Mouse (Mus musculus) C2C12 (cell line): ENCODE results near the gene Gm11027.

ENCODE experiments used
- CTCF ChIP-seq: IDR thresholded peaks from one replicate; pipeline ENCODE4 v1.5.1; 2011; ENCODE audit not compliant: control insufficient read depth, insufficient read depth, insufficient read length
- FOSL1 ChIP-seq: IDR thresholded peaks from one replicate; pipeline ENCODE4 v1.8.0; 2011; ENCODE audit warnings: mild to moderate bottlenecking, low read length; ENCODE audit not compliant: poor library complexity, insufficient read depth, severe bottlenecking
- USF1 ChIP-seq: IDR thresholded peaks from one replicate; pipeline ENCODE4 v1.6.1; 2011; ENCODE audit warnings: low read depth, mild to moderate bottlenecking, control low read depth, moderate library complexity

GRCm38 (mm10) chr12:116235356-116235755, 39.8 kb upstream of the Gm11027 start:
- TF ChIP-seq USF1, result no peak
- TF ChIP-seq CTCF, result no peak
- TF ChIP-seq FOSL1, result no peak
